Mouse (Mus musculus): ENCODE results near the gene Cyth1. TPM values are rescaled to one million over a fixed set of nuclear protein-coding genes. Genes with fewer than 3 reads are reported as not detected.
A peak's percentile ranks its signal among the peaks of the same experiment; 100 is the strongest.

Cyth1 gene
- total RNA-seq, 2 experiments from 2014 or later = 51.2 to 59.7 TPM

DNA sequence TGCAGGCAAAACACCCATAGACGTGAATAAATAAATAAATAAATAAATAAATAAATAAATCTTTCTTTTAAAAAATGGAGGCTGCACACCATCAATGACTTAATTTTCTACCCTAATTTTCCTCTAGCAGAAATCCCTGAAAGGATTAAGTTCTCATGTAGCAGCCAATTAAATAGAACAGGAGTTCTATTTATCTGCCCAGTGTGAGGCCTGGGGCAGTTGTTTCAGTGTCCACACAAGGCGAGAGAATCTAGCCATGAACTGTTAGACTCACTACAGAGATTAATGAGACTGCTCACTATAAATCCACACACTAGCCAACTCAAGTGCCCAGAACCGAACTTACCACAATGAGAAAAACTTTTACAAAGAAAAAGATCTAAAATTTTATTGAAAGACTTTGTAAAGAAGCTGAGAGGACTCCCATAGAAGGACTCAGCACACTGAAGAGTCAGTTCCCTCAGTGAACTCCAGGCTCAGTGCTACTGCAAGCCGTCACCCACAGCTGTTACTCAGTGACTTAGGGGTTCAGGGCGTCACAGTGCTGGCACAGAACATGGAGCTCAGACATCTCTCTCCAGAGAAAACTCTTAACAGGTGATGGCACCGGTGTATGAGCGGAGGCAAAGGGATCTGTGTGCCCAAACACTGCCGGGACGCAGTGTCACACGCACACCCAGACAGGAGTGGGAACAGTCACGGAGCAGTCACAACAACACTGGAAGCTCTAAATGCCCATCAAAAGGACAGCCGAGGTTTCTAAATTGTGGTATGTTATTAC lies 23.1 kb downstream of the Cyth1 start:
- no peak for DNase-seq
- intact Hi-C loops (cut with DNase I) = no loop called here

DNA sequence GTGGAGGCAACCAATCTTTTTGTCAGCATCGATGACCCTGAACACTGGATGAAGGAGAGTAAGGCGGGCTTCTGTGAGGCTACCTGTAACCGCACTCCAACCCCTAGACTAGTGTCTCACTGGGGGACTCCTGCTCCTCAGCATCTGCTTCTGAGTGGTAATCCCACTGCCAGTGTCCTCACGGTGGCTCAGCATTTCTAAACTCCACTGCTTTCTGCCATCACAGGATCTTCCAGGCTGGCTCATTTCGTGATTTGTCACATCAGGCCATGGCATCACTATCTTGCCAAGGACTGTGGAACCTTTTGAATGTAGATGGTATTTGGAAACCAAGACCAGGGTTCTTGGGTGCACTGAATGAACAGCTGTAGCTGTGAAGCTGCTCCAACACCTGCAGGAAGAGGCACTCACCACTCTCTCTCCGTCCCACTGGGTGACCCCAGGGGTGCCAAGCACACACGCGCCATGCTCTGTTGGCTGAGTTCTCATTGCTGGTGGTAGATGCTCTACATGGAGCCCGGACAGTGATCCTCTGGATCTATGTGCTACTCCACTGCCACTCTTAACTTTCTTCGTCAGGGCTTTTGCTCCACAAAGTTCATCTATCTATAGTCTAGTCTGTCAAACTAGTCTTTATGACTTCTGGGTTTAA lies 24.9 kb downstream of the Cyth1 start:
- intact Hi-C loops (cut with DNase I) = loop anchor here (2.0 to 5.0 kb wide), 2 partner anchors 36 to 353 kb away; no protein-coding TSS in a partner anchor
- no peak for DNase-seq

DNA sequence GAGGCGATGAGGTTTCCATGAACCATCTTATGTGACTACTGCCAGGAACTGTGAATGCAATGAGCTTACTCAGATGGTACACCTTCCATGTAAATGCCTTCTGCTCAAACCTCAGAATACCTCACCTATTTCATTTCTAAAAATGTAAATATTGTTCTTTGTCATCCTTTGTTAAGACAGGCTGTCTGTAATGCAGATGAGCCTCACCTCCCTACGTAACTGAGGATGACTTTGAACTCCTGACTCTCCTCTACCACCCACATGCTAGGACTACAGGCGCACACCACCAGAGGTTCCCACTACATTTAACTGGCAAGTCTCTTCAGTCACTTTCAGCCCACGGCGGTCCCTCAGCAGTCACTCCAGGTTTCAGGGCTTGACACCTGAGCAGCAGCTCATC lies 25.5 kb downstream of the Cyth1 start:
- intact Hi-C loops (cut with DNase I) = loop anchor here (2.0 to 5.0 kb wide), 2 partner anchors 36 to 352 kb away; no protein-coding TSS in a partner anchor

DNA sequence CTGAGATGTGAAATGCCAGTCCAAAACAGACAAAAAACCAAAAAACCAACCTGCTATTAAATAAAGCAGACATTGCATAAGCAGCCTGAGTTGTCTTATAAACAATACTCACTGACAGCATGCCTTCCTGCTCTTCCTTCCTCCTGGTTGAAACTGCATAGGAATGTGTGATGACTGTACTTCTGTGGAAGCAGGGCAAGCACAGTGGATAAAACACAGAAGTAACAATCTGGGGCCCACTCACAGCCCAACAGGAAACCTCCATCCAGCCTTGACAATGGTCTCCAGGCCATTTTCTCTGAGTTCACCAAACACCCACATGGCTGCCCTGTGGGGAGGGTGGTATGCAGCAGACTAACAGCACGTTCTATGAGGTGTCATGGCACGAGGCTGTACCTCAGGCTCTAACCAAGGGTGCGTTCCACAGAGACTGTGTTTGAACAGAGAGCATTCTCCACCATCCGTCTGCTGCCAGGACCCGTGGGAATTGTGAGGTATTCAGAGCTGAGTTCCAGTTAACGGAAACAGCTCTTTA lies 26.0 kb downstream of the Cyth1 start:
- no peak for DNase-seq
- intact Hi-C loops (cut with DNase I) = loop anchor here (2.0 to 5.0 kb wide), 2 partner anchors 35 to 352 kb away; no protein-coding TSS in a partner anchor

More for the DNA sequence above, 25.5 kb downstream of the Cyth1 start:
- DNase-seq = no peak

DNA sequence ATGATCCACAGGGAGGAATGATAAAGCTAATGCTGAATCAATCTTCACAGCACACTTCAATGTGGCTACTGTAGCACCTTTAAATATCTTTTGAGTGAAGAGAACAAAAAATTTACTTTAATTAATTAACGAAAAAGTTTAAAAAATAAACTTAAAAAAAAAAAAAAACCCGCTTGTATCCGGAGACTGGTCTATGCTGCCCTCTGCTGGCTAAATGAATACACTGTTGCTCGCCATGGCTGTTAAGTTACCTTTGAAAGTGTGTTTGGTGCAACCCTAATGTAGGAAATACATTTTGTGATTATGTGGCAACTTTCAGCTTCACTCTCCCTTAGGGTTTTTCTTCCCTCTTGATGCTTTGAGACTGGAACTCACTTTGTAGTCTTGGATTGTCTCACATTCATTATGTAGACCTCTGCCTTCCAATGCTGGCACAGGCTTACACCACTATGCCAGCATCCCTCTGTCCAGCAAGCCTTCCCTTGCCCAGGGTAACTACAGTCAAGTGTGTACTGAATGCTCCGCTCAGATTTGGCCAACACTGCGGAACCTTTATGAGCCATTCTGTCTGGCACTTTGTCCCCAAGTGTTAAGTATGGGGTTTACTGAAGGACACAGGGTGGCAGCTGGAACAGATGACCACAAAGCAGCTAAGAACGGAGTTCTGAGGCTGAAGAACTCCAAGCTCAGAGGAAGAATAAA lies 27.7 kb downstream of the Cyth1 start:
- intact Hi-C loops (cut with DNase I) = loop anchor here (2.0 to 5.0 kb wide), 3 partner anchors 33 to 136 kb away; no protein-coding TSS in a partner anchor
- peak; percentile 74 to 81 for DNase-seq

DNA sequence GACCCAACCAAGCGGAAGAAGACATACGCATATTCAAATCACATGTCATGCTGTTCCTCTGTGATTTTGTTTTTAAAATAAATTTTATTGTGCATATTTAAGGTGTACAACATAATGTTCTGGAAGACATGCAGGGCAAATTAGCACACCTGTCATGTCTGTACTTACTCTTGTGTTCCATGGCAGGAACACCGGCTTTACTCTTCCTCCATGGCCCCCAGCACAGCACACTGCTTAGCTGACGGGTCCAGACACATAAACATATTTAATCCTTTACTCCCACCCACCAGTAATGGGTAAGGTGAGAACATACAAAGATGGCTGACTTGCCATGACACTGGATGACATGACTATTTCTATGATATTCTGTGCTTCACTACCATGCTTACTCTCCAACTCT lies 29.3 kb downstream of the Cyth1 start:
- DNase-seq = no peak
- intact Hi-C loops (cut with DNase I) = no loop called here

DNA sequence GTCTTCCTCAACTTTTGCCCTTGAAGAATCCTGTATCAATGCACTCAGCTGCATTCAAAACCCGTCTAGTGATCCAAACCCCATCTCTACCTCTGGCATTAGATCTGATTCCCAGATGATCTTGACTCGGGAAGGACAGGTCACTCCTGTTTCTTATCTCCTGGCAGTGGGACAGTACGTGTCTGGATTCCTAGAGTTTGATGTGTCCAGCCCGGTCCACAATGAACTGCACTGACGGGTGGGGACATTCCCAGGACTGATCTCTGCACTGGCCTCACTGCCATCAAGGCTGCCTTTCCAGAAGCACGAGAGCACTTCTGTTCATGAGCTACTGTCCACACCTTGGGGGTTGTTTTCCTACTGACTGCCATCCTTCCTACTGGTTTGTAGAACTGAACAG lies 31.9 kb downstream of the Cyth1 start:
- intact Hi-C loops (cut with DNase I) = no loop called here
- no peak for DNase-seq

DNA sequence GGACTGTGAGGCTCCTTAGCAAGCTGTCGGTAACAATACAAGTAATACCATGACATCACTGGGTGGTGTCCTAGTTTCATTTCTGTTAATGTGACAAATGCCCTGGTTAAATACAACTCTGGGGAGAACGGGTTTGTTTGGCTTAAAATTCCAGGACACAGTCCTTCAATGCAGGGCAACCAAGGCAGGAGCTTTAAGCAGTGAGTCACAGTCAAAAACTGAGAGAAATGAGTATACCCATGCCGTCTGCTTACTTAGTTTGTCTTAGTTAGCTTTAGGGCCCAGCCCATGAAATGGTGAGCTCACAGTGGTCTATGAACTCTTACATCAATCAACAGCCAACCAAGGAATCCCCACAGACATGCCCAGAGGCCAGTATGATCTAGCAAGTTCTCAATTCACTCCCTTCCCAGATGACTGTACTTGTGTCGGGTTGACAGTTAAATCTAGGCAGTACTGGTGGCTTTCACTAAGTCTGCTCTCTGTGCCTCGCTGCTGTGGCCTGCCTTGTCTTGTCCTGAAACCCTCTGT lies 32.4 kb downstream of the Cyth1 start:
- no peak for DNase-seq
- intact Hi-C loops (cut with DNase I) = no loop called here

DNA sequence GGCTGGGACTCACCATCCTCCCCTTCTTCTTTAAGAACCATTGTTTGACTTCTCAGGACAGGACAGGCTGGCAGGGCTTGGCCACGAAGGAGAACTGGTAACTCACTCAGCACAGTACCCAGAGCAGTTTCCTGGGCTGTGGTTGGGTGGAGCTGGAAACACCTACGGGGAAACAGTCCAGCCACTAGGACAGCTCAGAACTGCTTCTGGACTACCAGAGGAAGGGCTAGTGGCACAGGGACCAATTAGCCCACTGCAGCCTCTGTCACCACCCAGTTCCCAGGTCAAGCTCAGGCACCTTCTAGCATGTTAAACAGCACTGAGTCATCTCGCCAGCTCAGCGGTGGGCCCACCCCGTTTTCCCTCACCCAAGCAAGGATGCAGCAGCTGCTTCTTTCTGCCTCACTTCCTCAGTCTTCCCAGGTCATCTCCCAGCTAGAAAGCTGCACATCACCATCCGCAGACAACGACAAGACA lies 35.7 kb downstream of the Cyth1 start:
- DNase-seq = no peak
- intact Hi-C loops (cut with DNase I) = no loop called here

DNA sequence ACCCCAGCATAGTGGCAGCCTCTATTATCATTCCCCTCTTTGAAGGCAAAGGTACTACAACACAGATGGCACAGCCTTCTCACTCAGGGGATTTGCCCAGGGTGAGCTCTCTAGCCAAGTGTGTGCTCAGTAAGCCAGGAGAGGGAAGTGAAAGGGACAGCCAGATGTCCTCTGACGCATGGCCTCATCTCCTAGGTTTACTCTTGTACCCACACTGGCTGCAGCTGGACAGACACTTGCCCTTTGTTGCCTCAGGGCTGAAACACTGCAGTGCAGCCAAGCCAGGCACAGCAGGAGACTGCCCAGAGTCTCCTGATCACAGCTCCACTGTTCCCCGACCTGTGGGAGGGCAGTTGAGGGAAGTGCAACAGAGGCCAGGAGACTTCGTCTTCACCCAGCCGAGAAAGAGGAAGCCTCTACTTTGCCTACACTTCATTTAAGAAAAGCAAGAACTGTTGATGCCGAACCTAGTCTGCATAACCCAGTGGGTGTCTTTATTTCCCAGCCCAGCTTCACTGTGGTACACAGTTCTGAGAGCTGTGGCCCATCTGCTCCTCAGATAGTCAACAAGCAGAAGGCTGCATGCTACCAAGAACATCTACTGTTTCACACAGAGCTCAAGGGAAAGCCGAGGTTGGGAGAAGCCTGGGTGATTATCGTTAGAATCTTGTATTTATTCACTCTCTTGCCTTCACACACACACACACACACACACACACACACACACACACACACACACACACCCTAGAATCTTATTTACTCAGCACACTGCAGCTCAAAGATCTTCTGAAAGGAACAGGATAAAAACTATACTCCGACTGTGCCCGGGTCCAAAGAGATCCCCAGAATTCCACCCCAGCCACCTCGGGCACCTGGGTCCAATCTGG lies 36.4 kb downstream of the Cyth1 start:
- DNase-seq = peak in 1 of 2 experiments; percentile 52
- intact Hi-C loops (cut with DNase I) = no loop called here

DNA sequence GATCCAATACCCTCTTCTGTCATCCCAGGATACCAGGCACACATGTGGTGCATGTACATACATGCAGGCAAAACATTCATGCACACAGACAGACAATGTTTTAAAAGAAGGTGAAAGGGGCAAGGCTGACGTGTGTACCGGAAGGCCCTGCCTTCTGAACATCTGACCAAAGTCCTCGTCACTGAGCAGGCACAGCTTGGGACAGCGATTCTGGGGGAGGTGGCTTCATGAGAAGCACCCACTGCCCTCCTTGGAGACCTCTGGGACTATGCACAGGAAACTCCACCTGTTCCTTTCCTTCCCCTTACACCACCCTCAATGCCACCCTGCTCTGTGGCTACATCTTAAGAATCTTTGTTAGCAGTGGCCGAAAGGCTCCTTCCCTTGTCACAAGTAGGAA lies 37.4 kb downstream of the Cyth1 start:
- intact Hi-C loops (cut with DNase I) = no loop called here
- no peak for DNase-seq

DNA sequence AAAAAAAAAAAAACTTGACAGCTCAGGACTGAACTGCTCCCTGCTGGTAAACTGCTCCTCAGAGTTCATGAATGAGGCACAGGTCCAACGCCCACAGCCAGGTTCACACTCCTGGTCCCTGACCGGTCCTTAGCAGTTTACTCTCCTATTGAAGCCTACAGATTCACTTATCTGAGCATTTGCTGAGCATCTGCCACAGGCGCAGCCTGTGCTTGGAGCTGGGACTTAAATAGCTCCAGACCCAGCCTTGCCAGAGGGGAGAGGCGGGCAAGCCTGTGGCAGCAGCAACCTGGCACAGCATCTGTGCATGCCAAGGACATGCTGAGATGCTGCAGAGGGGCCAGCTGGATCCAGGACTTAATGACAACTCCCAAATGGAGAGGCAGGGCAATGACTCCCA lies 38.3 kb downstream of the Cyth1 start:
- intact Hi-C loops (cut with DNase I) = no loop called here
- no peak for DNase-seq

DNA sequence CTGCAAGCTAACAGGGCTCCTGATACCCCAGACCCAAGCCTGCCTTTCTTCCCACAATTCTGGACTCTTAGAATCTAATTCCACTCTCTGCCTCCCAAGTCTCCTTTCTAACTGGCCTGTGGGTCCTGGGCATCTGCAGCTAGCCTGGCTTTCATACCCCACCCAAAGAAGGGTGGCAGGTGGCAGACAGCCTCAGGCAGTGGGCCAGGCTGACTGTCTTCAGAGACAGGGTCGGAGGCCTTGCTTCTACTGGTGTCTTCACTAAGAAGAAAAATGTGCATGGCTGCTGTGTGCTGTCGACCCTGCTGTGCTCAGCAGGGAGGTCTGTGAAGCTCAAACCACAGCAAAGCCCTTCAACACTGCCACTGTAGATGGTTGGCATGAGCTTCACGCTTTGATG lies 39.0 kb downstream of the Cyth1 start:
- intact Hi-C loops (cut with DNase I) = loop anchor here (2.0 kb wide), 1 partner anchor 15 kb away; no protein-coding TSS in a partner anchor
- DNase-seq = no peak

DNA sequence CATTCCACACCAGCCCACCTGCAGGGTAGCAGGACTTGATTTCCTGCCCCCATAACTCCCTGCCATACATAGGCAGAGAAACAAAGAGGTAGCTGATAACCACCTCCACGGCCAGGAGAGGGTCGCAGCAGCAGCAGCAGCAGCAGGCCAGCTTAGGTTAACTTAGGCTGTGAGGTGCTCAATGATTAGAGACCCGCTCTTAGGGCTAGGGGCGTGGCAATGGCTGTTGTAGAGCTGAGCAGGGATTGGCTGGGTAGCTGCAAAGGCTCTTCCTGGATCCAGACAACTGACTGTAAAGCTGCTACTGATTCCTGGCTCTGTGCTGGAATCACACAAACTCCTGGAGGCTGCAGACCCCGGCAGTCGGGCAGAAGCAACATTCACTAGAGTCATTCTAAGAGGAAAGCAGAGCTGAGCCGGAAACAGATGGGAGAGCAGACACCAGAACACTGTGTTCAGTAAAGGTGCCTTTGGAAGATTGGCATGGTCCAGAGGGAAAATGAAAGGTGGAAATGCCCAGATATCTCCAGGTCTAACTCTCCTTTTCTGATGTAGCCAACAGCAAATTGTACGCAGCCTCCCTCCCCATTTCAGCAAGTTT lies 39.6 kb downstream of the Cyth1 start:
- intact Hi-C loops (cut with DNase I) = loop anchor here (2.0 kb wide), 1 partner anchor 14 kb away; no protein-coding TSS in a partner anchor

DNA sequence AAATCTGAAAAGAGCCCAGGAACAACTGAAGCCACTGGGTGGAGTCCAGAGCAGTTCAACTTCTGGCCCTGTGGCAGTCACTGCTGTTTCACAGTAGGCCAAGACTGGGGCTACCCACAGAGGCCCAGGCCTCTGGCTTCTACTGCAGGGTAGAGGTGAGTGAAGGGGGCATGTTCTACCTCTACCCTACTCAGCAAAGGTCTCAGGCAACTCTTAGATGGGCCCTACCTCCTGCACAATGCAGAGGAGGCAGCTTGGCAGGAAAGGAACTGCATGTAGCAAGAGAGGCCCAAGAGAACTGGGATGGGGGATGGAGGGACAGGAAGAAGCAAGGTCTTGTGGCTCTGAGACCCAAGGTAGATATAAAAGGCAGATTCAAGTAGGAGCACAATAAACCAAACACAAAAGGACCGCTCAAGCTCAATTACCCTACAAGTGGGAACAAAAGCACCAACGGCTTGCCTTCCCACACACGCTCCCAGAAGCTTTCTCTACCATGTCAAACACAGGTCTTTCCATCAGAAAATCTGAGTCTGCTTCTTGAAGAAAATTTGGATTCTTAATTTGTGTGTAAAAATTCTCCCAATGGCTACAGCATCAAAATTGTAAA lies 40.9 kb downstream of the Cyth1 start:
- intact Hi-C loops (cut with DNase I) = loop anchor here (2.0 kb wide), 1 partner anchor 13 kb away; no protein-coding TSS in a partner anchor
- DNase-seq = no peak

More for the DNA sequence above, 39.6 kb downstream of the Cyth1 start:
- DNase-seq = no peak

DNA sequence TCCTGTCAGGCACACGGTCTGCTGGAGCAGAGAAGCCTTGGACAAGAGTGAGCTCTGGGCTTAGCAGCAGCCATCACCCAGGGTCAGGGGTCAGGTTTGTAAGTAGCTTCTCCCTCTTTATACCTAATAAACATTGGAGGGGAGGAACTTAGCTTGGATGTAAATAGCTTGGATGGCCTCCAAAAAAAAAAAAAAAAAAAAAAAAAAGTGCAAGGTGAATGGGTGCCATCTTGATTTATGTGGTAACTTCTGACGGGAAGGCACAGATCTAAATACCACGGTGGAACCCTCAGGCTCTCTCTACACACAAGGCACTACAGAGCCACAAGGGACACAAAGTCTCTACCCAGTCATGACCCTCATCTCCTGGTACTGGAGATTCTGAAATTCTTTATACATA lies 42.1 kb downstream of the Cyth1 start:
- no peak for DNase-seq
- intact Hi-C loops (cut with DNase I) = no loop called here

DNA sequence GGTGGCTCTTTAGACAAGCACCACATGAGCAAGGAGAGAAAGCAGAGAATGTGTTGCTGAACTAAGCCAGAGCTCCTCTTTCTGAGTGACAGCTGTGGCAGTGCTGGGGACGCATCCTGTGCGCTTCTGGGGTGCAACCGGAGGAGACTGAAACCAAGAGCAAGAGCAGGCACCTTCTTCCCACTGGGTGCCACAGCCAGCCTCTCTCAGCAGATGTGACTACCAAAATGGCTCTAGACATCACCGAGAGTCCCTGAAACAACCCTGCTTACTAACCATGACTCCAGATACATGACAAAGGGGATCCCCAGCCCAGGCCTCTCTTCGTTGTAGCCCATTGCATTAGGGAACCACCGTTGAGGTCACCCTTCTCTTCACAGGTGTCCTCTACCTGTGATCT lies 44.9 kb downstream of the Cyth1 start:
- intact Hi-C loops (cut with DNase I) = no loop called here
- no peak for DNase-seq

DNA sequence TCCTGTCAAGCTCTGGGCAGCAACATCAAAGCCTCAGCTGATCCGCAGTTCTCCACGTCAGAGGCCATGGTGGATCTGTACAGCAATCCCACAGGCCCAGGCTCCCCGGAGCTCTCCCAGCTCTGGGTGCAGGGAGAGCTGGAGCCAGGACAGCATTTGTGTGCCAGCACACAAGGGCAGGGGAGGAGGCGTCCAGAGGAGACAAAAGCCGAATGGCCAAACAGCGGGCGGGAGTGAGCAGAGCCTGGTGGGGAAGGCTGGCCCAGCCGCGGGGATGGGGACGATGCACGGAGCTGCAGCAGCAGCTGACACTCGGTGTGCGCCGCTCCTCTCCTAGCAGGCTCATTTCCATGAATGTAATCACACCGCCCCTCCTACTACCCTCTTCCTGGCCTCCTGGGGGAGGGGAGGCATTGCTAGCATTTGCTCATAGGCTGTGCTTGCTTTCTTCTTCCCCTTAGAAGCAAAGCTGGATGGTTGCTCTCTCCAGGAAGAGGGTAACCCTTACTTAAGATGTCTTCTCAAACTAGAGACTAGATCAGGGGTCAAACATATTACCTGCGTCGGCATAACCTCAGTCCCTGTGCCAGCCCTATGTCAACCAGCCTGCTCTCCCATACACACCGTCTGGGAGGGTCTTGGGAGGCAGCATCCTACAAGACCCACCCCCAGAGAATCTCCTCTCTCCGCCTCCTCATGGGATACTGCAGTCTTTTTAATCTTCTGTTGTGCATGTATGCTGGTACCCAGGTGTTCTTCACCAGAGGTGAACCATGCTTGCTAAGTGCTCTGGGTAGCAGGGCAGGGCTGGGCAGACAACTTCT lies 45.8 kb downstream of the Cyth1 start:
- intact Hi-C loops (cut with DNase I) = no loop called here
- peak; percentile 79 to 83 for DNase-seq
